Mouse (Mus musculus) right cerebral cortex, adult 2 months (tissue): ENCODE data around the gene Gramd1b.
A peak's percentile ranks its signal among the peaks of the same experiment; 100 is the strongest.

Experiments
- DNase-seq, 2 experiments: peaks; one replicate each; pipeline ENCODE4 v3.0.0; 2021 to 2022; ENCODE audit warnings: low spot score in 2 of 2

Gene Gramd1b

DNA sequence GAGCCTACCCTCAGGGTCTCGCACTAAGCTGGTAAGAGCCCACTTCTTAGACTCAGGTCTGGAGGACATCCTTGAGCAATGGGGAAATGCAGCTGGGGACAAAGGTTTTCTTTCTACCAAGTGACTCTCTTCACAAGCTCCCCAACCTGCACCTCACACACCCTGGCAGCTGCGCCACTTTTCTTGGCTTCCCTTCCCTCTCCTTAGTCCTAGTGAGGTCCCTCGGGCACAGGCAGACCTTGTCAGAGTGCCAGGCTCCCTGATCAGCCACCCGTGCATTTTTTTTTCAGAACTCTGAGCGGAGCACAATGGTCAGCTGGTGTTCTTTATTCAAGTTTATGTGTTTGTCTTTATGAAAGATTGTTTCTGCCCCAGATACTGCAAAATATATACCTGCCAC, 194.5 kb downstream of the Gramd1b start:
- DNase-seq: peak in 1 of 2 experiments; percentile 43

DNA sequence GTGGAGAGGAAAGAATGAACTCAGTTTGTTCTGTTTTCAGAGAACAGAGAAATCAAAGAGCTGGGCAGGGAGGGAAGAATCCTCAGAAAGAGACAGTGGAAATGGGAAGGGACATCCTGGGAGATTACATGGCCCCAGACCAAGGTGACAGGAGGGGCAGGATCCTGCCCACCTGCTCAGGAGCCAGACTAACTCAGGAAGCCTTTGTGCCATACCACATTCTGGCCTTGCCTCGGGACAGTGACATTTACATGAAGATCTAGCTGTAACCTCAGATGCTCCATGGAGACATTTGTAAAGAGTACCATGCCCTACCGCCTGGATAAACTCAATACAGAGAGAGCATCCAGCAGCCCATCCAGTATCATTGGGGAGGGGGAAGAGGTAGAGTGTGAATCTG, 196.6 kb downstream of the Gramd1b start:
- DNase-seq: no peak

GRCm38 (mm10) chr9:40333649-40334396, 197.4 kb downstream of the Gramd1b start:
- peak in 1 of 2 experiments; percentile 90 for DNase-seq

DNA sequence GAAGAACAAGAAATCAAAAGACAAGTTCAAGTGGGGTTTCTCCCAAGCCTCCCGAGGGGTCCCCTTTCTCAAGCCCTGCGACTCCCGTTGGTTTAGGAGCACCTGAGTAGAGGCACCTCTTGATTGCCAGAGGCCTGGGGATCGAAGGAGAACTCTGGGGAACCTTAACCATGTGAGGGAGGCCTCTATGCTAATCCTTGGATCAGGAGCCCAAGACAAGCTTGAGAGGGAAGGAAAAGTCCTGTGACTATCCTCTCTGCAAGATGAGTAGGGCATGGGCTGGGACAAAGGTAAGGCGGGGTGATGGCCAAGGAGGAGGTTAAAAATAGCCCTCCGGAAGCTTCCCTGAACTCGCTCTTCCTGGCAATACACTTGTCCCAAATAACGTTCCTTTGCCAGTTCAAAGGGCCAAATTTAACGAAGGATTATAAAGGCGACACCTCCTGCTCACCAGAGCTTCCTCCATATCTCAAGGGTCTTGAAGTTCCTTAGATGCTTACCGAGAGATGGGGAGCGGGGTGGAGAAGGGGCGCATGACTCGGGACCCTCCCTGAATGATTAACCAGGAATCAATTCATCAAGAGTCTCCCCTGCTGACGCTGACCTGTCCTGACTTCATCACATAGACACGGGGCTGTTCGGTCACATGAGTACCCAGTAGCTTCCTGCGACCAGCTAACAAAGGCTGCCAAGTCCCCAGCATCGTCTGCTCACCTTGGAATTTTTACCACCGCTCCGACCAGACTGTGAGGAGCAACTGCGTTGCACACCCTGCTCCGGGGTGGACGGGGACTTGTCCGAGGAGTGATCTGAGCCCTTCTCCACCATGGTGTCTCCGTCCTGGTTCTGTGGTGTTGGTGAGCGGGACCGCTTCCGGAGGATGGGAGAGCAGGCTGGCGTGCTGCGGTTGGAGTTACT, 198.2 kb downstream of the Gramd1b start:
- DNase-seq: no peak

DNA sequence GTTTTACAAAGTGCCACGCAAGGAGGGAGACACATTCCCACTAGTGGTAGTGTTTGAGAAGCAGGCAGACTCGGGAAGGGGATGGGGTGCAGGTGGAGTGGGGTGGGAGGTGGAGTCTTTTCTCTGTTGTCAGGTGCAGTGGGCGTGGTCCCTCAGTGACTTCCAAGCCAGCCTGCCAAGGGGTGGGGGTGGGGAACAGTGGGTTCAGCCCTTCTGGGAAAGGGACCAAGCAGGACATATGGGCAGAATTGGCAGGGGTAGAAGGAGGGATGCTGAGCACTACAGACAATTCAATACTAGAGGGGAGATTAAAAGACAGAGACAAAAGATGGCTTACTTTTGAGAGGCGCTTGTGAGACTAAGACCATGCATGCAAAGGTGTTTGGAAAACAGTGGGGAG, 198.9 kb downstream of the Gramd1b start:
- peak in 1 of 2 experiments; percentile 53 for DNase-seq

DNA sequence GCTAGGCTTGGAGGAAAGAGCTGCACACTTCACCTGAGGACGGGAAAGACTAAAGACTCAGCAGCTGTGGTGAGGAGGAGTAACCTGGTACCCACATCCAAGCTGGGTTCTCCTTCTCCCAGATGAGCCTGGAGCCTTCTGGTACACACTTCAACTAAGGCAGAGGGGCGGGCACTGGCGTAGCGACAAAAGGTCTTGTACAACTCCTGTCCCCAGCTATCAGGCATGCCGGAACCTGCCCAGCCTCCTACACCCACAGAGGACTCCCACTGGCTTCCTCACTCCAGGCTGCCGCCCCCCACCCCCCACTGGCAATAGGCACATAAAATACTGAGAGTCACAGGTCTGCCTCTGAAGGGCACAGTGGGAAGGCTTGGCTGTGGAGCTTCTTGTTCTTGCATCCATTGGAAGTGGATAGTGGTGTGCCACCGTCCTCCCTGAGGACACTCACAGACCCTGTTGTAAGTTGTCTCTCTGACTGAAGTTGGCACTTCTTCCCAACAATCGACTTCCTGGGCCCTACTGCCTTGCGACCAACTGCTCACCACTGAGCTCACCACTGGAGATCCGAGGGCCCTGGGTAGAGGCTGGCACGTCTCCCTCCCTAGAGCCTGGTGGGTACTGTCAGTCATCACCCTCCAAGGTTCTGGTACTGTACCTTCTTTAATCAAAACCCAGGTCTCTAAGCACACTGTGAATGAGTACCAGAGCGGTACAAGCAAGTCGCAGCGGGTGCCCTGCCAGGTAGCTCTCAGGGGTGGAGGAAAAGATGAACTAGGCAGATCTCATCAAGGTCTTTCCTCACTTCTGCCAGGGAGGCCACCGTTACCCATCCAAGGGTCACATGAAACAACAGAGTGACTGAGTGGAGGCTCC, 199.5 kb downstream of the Gramd1b start:
- no peak for DNase-seq

- peak; percentile 85 to 88 for DNase-seq
Observed at GRCm38 (mm10) chr9:40330609-40331382, 200.4 kb downstream of the Gramd1b start.

DNA sequence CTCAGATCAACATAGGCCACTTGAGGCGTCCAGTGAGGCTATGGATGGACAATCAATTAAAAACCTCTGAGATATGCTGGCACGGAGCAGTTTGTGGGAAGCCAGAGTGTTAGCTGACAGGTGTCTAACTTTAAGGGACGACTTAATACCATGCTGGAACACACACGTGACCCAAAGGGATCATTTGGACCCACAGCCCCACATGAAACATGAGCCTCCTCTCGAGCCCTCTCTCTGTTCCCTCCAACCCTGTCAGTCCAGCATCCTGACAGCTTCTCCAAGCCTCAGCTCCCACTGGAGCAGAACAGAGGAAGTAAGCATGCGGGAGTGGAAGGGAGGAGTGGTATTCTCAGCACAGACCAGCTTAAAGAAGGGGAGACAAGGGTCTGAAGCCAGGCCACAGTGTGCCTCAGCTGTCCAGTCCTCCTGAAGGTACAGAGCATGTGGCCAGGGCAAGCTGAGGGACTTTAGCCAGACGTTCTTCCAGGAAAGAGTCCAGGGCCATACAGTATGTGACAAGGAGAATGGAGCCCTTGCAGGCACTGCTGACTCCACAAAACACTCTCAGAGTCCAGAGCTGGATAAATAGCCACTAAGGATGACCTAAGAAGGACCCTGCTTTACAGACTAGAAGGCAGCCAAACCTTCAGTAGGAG, 204.8 kb downstream of the Gramd1b start:
- DNase-seq: no peak

DNA sequence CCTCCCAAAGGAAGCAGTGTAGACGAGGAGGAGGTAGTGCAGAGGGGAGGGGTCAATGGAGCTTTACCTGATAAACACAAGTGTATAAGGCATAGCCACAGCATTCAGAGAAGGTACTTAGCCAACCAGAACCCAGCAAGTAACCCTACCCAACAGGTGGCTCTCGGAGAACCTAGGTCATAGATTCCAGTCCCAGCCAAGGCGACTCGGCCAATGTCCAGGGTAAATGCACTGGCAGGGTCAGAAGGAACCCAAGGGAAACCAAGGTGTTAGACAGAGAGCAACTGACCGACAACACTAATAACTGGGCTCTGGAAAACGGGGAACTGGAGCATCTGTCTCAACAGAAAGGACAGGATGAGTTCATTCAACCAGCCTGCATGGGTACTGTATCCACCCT, 206.4 kb downstream of the Gramd1b start:
- no peak for DNase-seq

DNA sequence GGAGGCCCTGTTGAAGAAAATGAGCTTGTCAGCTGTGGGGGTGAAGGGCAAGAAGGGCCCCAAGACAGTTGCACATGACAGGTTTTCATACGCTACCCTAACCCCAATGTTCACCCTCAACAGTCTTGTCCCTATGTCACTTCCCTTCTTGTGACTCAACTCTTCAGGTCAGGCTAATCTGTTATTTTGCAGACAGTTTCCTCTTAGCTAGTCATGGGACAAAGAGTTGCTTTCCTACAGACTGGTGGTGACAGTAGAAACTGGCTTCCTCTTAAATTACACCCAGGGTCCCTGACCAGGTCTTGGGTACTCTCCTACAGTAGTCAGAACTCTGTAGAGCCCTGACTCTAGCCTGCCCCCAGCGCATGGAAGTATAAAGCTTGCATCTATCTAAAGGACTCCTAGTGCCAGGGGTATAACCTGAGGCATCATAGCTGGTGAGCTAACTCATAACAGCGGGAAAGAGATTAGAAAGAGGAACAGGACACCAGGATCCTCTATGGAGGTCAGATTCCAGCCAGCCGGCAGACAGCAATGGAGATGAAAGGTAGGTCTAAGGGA, 206.9 kb downstream of the Gramd1b start:
- no peak for DNase-seq

DNA sequence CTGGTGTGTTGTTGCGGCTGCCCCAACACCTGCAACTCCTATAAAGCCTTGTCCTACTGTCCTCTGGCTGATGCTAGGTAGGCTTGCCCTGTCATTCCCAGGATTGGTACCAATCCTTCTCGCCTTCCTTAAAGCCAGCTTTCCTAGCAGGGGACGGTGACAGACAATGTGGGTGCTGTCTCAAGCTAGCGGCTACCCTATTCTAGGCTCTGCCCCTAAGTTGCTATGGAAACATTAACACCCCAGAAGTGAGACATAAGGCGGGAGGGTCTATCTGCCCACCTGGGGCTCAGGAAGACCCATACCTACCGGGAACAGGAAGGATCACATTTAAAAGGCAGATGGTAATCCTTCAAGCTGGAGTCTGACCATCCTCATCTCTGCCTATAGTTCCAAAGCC, 207.4 kb downstream of the Gramd1b start:
- DNase-seq: no peak

GRCm38 (mm10) chr9:40323171-40323570, 208.0 kb downstream of the Gramd1b start:
- DNase-seq: no peak

DNA sequence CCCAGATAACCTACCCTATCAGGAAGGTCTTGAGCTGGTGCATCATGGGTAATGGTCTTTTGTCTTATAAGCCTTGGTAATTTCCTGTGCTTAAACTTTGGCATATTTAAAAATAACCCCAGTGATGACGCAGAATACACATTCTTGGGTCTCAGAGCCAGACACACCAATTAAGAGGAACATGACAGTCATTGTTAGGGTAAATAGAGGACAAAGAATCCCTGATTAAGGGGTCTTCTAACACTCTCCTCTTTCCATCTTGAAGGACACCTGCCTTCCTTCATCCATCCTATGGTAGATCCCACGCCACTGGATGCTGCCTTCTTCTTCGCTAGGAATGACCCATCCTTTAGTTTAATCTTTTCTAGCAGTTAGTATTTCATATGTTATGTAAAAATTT, 208.8 kb downstream of the Gramd1b start:
- no peak for DNase-seq

DNA sequence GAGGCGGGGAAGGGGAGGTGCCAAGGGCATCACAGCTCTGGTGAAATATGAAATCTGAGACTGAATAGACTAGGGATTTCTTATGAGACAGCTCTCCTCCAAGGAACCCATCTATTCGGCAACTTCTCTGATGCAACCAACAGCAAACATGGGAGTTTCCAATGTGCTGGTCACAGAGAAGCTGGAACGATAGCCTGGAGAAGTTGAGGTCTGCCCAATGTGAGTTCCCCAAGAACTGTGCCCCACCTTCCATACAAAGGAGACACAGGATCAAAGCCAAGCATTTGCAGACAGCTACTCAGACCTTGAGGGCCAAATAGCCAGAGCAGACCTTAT, 209.5 kb downstream of the Gramd1b start:
- no peak for DNase-seq

DNA sequence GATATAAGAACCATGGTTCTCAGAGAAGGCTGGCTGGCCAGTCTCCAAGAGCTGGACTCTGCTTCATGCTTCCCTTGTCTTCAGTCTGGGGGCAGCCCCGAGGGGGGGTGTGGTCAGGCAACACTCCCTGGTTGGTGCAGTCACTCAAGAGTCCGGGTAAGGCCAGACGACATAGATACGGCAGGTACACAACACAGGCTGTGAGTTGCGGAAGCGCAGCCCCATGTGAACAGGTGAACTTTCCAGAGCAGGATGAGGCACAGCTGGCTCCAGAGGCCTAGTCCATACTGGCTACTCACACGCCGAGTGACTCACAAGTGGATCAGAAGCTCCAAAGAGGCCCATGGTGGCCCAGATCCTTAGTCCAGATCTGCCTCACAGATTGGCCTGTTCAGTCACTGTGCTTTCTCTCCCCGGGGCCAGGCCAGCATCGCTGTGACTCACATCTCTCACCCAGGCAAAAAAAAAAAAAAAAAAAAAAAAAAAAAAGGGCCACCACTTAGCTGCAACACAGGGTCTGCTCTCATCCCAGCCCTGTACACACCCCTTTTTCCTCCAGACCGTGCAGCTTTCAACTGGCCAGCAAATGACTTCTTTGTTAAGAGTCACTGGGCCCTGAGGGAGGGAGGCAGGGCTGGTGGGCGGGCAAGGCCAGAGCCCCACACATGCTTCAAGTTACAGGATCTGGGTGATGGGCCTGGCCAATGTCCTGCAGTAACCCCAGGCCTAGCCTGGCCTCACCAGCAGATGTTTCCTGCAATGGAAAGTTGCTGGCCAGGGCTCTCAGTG, 210.1 kb downstream of the Gramd1b start:
- no peak for DNase-seq

GRCm38 (mm10) chr9:40320405-40320804, 210.8 kb downstream of the Gramd1b start:
- DNase-seq: no peak

DNA sequence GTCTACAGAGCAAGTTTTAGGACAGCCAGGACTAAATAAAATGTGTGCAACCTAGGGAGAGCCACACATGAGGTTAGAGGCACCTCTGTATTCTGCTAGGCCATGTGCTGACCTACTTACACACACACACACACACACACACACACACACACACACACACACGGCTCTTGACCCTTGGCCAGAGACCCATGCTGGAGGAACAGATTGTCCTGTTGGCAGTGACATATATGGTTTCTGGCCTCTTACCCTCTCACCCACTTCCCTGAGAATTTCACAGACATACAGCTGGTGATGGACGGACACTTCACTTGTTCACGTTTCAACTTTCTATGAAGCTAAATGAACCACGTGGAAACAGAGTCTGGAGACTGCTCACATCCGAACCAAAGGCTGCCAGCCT, 212.4 kb downstream of the Gramd1b start:
- no peak for DNase-seq

DNA sequence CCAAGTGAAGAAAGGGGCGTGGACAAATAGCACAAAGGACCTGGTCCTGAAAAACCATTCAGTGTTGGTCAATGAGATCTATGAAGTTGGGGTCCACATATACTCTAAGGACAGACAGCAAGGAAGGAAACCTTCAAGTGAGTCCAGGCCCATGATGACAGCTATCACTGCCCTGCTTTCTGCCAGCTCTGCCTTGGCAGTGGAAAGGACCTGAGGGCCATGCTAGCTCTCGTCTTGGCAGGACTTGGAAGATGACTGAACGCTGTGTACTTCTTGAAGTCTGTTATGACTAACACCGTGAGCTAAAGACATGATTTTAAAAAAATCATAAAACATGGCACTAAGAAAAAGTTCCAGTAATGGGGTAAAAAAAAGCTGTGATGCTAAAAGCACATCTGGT, 213.4 kb downstream of the Gramd1b start:
- no peak for DNase-seq

DNA sequence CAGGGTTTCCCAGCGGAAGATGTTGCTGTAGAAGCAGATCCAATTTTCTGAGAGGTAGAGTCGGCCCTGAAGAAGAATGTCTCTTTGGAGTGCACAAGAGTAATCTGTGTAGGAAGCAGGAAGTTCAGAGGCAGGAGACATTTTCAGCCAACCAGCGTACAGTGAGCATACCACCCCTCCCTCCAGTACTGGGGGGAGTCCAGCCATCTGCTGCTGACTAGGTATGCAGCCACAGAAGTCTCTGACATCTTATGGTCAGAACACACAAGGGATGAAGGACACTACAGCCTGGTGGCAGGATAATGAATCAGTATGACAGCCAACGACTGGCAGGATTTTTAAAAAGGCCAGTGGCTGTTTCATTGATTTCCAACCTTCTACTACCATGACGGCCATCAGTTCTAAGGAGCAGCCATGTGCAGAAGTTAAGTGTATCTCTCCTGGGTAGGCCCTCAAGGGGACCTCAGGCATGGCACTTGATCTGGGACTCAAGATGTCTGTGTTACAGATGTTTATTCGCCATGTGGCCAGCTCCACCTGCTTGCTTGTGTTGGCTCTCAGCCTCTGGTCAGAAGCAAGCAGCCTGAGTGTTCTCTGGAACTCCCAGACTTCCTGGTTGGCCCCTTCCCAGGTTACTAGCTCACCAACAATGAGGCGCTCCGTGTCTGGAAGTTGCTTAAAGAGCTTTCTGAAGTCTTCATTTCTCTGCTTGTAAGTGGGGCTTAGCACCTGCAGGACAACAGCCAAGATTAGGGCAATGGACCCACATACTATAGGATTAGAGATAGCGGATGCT, 214.1 kb downstream of the Gramd1b start:
- no peak for DNase-seq
